Mouse (Mus musculus) cerebellum, adult 2 months (tissue): ENCODE results near the gene Ryr2. TPM values are rescaled to one million over a fixed set of nuclear protein-coding genes. Genes with fewer than 3 reads are reported as not detected.
A peak's percentile ranks its signal among the peaks of the same experiment; 100 is the strongest.

Experiments used
- DNase-seq, 2 experiments: peaks; one replicate each; pipeline ENCODE4 v3.0.0; 2021
- H3K27ac ChIP-seq: fragments of 200-500 bp; 2 replicates; pipeline ENCODE4 v1.5.1; 2012; ENCODE audit warnings: low read length, control low read depth, inconsistent platforms; ENCODE audit not compliant: insufficient read depth
- H3K27me3 ChIP-seq: fragments of 200-500 bp; 2 replicates; pipeline ENCODE4 v1.6.1; 2012; ENCODE audit warnings: inconsistent platforms, mild to moderate bottlenecking, low read length, moderate library complexity; ENCODE audit not compliant: control insufficient read depth, insufficient read depth
- H3K4me1 ChIP-seq: fragments of 200-500 bp; 2 replicates; pipeline ENCODE4 v1.6.1; 2011; ENCODE audit warnings: low read length; ENCODE audit not compliant: control insufficient read depth, insufficient read depth
- H3K4me3 ChIP-seq: fragments of 200-500 bp; replicated peaks from 2 replicates; pipeline ENCODE3; 2011; ENCODE audit warnings: mild to moderate bottlenecking, low read depth, low read length, control low read depth; ENCODE audit not compliant: insufficient read depth
- CTCF ChIP-seq: fragments of 200-500 bp; IDR thresholded peaks from 2 replicates; pipeline ENCODE4 v1.5.1; 2011; ENCODE audit warnings: low read depth, mild to moderate bottlenecking, control low read depth, low read length, moderate library complexity, borderline replicate concordance; ENCODE audit not compliant: insufficient read depth
- POLR2A ChIP-seq: fragments of 200-500 bp; IDR thresholded peaks from 2 replicates; pipeline ENCODE4 v1.6.1; 2011; ENCODE audit warnings: low read length, control low read depth, borderline replicate concordance; ENCODE audit not compliant: insufficient read depth
- WGBS: fragments of 180-500 bp; shearing (Covaris S2); methylation state at CpG from one replicate; pipeline ENCODE4 v1.1.7; 2018; 5-methylcytosine and 5-hydroxymethylcytosine counted together
- polyA plus RNA-seq: library from polyadenylated mRNA; depleted of rRNA; stranded (reverse); fragments of >200 nt; gene quantifications from 2 replicates; pipeline ENCODE4 v1.2.3, GENCODE M21; 2012

Ryr2 gene
- polyA plus RNA-seq, 1 experiment: 59.8 TPM

- no peak overlapping the region for H3K27ac ChIP-seq
- 77% methylated on average over 2 of the region's 2 CpGs for WGBS
- H3K27me3 ChIP-seq: no peaks in the 10 kb centered on the region
Measured at GRCm38 (mm10) chr13:11997366-11997765, 109.4 kb downstream of the Ryr2 start.

GRCm38 (mm10) chr13:11987556-11987955 is 119.2 kb downstream of the Ryr2 start:
- Histone ChIP-seq H3K4me1 (no peaks in the 10 kb centered on the region; the same call in 1 of the 2 replicates), H3K27ac (no peak overlapping the region), H3K4me3 (no peak overlapping the region), H3K27me3 (no peaks in the 10 kb centered on the region)
- 63% methylated on average over 4 of the region's 4 CpGs for WGBS
- DNase-seq: no peak
- TF ChIP-seq POLR2A: no peak
- TF ChIP-seq CTCF: no peak

More at GRCm38 (mm10) chr13:11997366-11997765, 109.4 kb downstream of the Ryr2 start:
- Histone ChIP-seq H3K4me3 (no peak overlapping the region), H3K4me1 (peaks cover 18% of the 10 kb centered on the region)
- no peak for DNase-seq
- TF ChIP-seq CTCF (no peak), POLR2A (no peak)

DNA sequence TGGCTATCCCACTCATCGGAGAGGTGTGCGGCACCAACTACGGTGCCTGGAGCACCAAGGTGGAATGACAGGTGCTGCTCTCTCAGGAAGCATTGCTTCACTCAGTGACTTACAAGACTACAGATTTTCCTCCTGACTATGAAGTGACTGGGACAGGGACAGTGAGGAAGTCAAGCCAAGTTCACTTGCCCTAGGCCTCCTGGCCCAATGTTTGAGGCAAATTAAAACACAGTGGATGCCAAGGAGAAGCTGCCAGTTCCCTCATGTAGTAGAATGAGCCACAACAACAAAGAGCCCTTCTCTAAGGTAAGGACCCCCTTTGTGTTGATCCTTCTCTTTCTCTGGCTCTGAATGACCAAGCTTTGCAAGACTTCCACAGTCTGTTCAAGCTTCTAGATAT is 121.7 kb downstream of the Ryr2 start:
- TF ChIP-seq POLR2A: no peak
- TF ChIP-seq CTCF: no peak
- Histone ChIP-seq H3K4me1 (no peaks in the 10 kb centered on the region; the same call in 1 of the 2 replicates), H3K27ac (no peak overlapping the region), H3K27me3 (no peaks in the 10 kb centered on the region), H3K4me3 (no peak overlapping the region)
- DNase-seq: peak in 1 of 2 experiments; percentile 63
- 41% methylated on average over 3 of the region's 3 CpGs for WGBS

- Histone ChIP-seq H3K4me3 (no peak overlapping the region), H3K4me1 (peaks cover 5% of the 10 kb centered on the region), H3K27ac (no peak overlapping the region), H3K27me3 (no peaks in the 10 kb centered on the region)
- TF ChIP-seq CTCF: no peak
- TF ChIP-seq POLR2A: no peak
- DNase-seq: no peak
Measured at GRCm38 (mm10) chr13:11978997-11979396, 127.7 kb downstream of the Ryr2 start.

- H3K27ac ChIP-seq: no peak overlapping the region
- H3K27me3 ChIP-seq: no peaks in the 10 kb centered on the region
- no peak overlapping the region for H3K4me3 ChIP-seq
- TF ChIP-seq POLR2A: no peak
- no peak for TF ChIP-seq CTCF
- H3K4me1 ChIP-seq: peaks cover 5% of the 10 kb centered on the region
- WGBS: 48% methylated on average over 2 of the region's 2 CpGs
- DNase-seq: peak in 1 of 2 experiments; percentile 52
Measured at GRCm38 (mm10) chr13:11978359-11978758, 128.4 kb downstream of the Ryr2 start.

GRCm38 (mm10) chr13:11977606-11978005 is 129.1 kb downstream of the Ryr2 start:
- no peaks in the 10 kb centered on the region for H3K27me3 ChIP-seq
- no peak overlapping the region for H3K4me3 ChIP-seq
- TF ChIP-seq POLR2A: no peak
- no peak for TF ChIP-seq CTCF
- H3K4me1 ChIP-seq: peaks cover 5% of the 10 kb centered on the region
- WGBS: 49% methylated on average over 4 of the region's 4 CpGs
- DNase-seq: peak; percentile 47 to 55
- H3K27ac ChIP-seq: no peak overlapping the region

GRCm38 (mm10) chr13:11964391-11964790 is 142.4 kb downstream of the Ryr2 start:
- no peak overlapping the region for H3K4me3 ChIP-seq
- H3K27me3 ChIP-seq: no peaks in the 10 kb centered on the region
- TF ChIP-seq CTCF (no peak), POLR2A (no peak)
- H3K4me1 ChIP-seq: peaks cover 10% of the 10 kb centered on the region
- DNase-seq: peak in 1 of 2 experiments; percentile 25
- H3K27ac ChIP-seq: no peak overlapping the region

DNA sequence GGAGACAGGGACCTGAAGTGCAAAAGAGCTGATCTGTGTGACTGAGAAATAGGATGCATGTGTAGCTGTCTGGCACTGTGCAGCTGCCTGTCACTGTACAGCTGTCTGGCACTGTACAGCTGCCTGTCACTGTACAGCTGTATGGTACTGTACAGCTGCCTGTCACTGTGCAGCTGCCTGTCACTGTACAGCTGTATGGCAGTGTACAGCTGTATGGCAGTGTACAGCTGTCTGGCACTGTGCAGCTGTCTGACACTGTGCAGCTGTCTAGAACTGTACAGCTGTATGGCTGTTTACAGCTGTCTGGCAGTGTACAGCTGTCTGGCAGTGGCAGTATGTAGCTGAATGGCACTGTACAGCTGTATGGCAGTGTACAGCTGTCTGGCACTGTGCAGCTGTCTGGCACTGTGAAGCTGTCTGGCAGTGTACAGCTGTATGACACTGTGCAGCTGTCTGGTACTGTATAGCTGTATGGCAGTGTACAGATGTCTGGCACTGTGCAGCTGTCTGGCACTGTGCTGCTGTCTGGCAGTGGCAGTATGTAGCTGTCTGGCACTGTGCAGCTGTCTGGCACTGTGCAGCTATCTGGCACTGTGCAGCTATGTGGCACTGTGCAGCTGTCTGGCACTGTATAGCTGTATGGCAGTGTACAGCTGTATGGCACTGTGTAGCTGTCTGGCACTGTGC is 147.1 kb downstream of the Ryr2 start:
- TF ChIP-seq CTCF: no peak
- TF ChIP-seq POLR2A: no peak
- no peaks in the 10 kb centered on the region for H3K27me3 ChIP-seq
- H3K4me3 ChIP-seq: no peak overlapping the region
- DNase-seq: no peak
- H3K4me1 ChIP-seq: peaks cover 3% of the 10 kb centered on the region; the same call in 1 of the 2 replicates
- no peak overlapping the region for H3K27ac ChIP-seq
